Mouse (Mus musculus) lung, adult 2 months (tissue): ENCODE data around the gene Cdc20. TPM values are rescaled to one million over a fixed set of nuclear protein-coding genes. Genes with fewer than 3 reads are reported as not detected.

Source experiments
- DNase-seq: peaks from one replicate; pipeline ENCODE4 v3.0.0; 2022
- H3K4me1 ChIP-seq: fragments of 200-500 bp; 2 replicates; pipeline ENCODE4 v1.6.1; 2011; ENCODE audit warnings: low read length; ENCODE audit not compliant: control insufficient read depth, insufficient read depth
- H3K4me3 ChIP-seq: fragments of 200-500 bp; replicated peaks from 2 replicates; pipeline ENCODE3; 2011; ENCODE audit warnings: low read depth, mild to moderate bottlenecking, control low read depth, low read length; ENCODE audit errors: extremely low read depth
- CTCF ChIP-seq: fragments of 200-500 bp; IDR thresholded peaks from 2 replicates; pipeline ENCODE4 v1.5.1; 2011; ENCODE audit warnings: mild to moderate bottlenecking, low read length, control low read depth; ENCODE audit not compliant: insufficient read depth
- POLR2A ChIP-seq: fragments of 200-500 bp; IDR thresholded peaks from 2 replicates; pipeline ENCODE4 v1.6.1; 2011; ENCODE audit warnings: low read depth, mild to moderate bottlenecking, control low read depth, low read length, borderline replicate concordance; ENCODE audit errors: extremely low read depth
- WGBS: fragments of 180-500 bp; shearing (Covaris S2); methylation state at CpG from one replicate; pipeline ENCODE4 v1.1.7; 2018; 5-methylcytosine and 5-hydroxymethylcytosine counted together
- polyA plus RNA-seq: library from polyadenylated mRNA; depleted of rRNA; stranded (reverse); fragments of >200 nt; gene quantifications from 2 replicates; pipeline ENCODE4 v1.2.3, GENCODE M21; 2012

Gene Cdc20
- polyA plus RNA-seq, 1 experiment, result 10.1 TPM

- WGBS, result 96% methylated on average over 3 of the region's 3 CpGs
- peaks cover 6% of the 10 kb centered on the region for H3K4me1 ChIP-seq
- DNase-seq, result no peak
- no peak overlapping the region for H3K4me3 ChIP-seq
- TF ChIP-seq CTCF (no peak), POLR2A (no peak)
Measured at GRCm38 (mm10) chr4:118421384-118421783, 15.8 kb downstream of the Cdc20 start.

- no peak for DNase-seq
- TF ChIP-seq POLR2A (no peak), CTCF (no peak)
- H3K4me1 ChIP-seq, result no peaks in the 10 kb centered on the region
- 77% methylated on average over 13 of the region's 13 CpGs for WGBS
- no peak overlapping the region for H3K4me3 ChIP-seq
Measured at GRCm38 (mm10) chr4:118417112-118417797, 19.9 kb downstream of the Cdc20 start.

GRCm38 (mm10) chr4:118416329-118416728 is 20.8 kb downstream of the Cdc20 start:
- Histone ChIP-seq H3K4me3 (no peak overlapping the region), H3K4me1 (no peaks in the 10 kb centered on the region)
- TF ChIP-seq CTCF (no peak), POLR2A (no peak)
- WGBS, result 90% methylated on average over 5 of the region's 5 CpGs
- DNase-seq, result no peak

GRCm38 (mm10) chr4:118415779-118416178 is 21.4 kb downstream of the Cdc20 start:
- H3K4me3 ChIP-seq, result no peak overlapping the region
- DNase-seq, result no peak
- TF ChIP-seq CTCF, result no peak
- no peak for TF ChIP-seq POLR2A
- no peaks in the 10 kb centered on the region; the same call in 1 of the 2 replicates for H3K4me1 ChIP-seq
- 70% methylated on average over 2 of the region's 2 CpGs for WGBS

- no peak for DNase-seq
- no peak overlapping the region for H3K4me3 ChIP-seq
- no peak for TF ChIP-seq CTCF
- no peak for TF ChIP-seq POLR2A
- H3K4me1 ChIP-seq, result peaks cover 5% of the 10 kb centered on the region
- 92% methylated on average over 5 of the region's 5 CpGs for WGBS
Measured at GRCm38 (mm10) chr4:118413553-118413952, 23.6 kb downstream of the Cdc20 start.

- TF ChIP-seq CTCF, result no peak
- TF ChIP-seq POLR2A, result no peak
- Histone ChIP-seq H3K4me1 (peaks cover 8% of the 10 kb centered on the region), H3K4me3 (no peak overlapping the region)
- no peak for DNase-seq
- 76% methylated on average over 5 of the region's 5 CpGs for WGBS
Measured at GRCm38 (mm10) chr4:118410871-118411270, 26.3 kb downstream of the Cdc20 start.

GRCm38 (mm10) chr4:118409142-118409900 is 27.8 kb downstream of the Cdc20 start, which contains the start of the genes Szt2 and Med8:
Gene Szt2 (minus strand): TSS chr4:118409273.
Gene Med8 (plus strand): TSS chr4:118409337.
- Histone ChIP-seq H3K4me1 (peaks cover 8% of the 10 kb centered on the region), H3K4me3 (peak within 1 kb of the TSS; percentile 97)
- peak; percentile 62 for TF ChIP-seq POLR2A
- TF ChIP-seq CTCF, result no peak
- peak; percentile 89 for DNase-seq
- WGBS, result 1% methylated on average over 53 of the region's 53 CpGs

GRCm38 (mm10) chr4:118402701-118403100 is 34.5 kb downstream of the Cdc20 start:
- no peak for TF ChIP-seq CTCF
- TF ChIP-seq POLR2A, result no peak
- no peak overlapping the region for H3K4me3 ChIP-seq
- WGBS, result 85% methylated on average over 12 of the region's 12 CpGs
- DNase-seq, result no peak
- H3K4me1 ChIP-seq, result no peaks in the 10 kb centered on the region; the same call in none of the 2 replicates

GRCm38 (mm10) chr4:118401918-118402317 is 35.2 kb downstream of the Cdc20 start:
- WGBS, result 74% methylated on average over 5 of the region's 5 CpGs
- TF ChIP-seq POLR2A (no peak), CTCF (no peak)
- no peak for DNase-seq
- Histone ChIP-seq H3K4me3 (no peak overlapping the region), H3K4me1 (peaks cover under 1% of the 10 kb centered on the region)

GRCm38 (mm10) chr4:118401421-118401820 is 35.7 kb downstream of the Cdc20 start:
- TF ChIP-seq POLR2A, result no peak
- TF ChIP-seq CTCF, result no peak
- peaks cover 4% of the 10 kb centered on the region for H3K4me1 ChIP-seq
- no peak for DNase-seq
- no peak overlapping the region for H3K4me3 ChIP-seq
- 81% methylated on average over 3 of the region's 3 CpGs for WGBS
